Mouse (Mus musculus) kidney, postnatal 10 days (tissue): ENCODE data around the gene Wfdc5.

Experiments
- DNase-seq: peaks from one replicate; pipeline ENCODE4 v3.0.0; 2021; ENCODE audit warnings: mixed read lengths

Gene Wfdc5

GRCm38 (mm10) chr2:164173394-164173793 lies 9.1 kb downstream of the Wfdc5 start:
- DNase-seq: no peak

- peak; percentile 43 for DNase-seq
Observed at GRCm38 (mm10) chr2:164170902-164171301, 11.6 kb downstream of the Wfdc5 start, which contains the start of gene Kcns1. Kcns1 (minus strand) TSS chr2:164171113.

GRCm38 (mm10) chr2:164170326-164170725 lies 12.2 kb downstream of the Wfdc5 start:
- DNase-seq: no peak

- peak; percentile 32 for DNase-seq
Observed at GRCm38 (mm10) chr2:164168571-164168946, 14.0 kb downstream of the Wfdc5 start.

GRCm38 (mm10) chr2:164167752-164168570 lies 14.6 kb downstream of the Wfdc5 start:
- peak; percentile 18 for DNase-seq

- no peak for DNase-seq
Observed at GRCm38 (mm10) chr2:164164941-164165340, 17.6 kb downstream of the Wfdc5 start.

GRCm38 (mm10) chr2:164161515-164162055 lies 21.0 kb downstream of the Wfdc5 start:
- DNase-seq: no peak

GRCm38 (mm10) chr2:164158838-164159237 lies 23.7 kb downstream of the Wfdc5 start:
- no peak for DNase-seq

- no peak for DNase-seq
Observed at GRCm38 (mm10) chr2:164156158-164156557, 26.4 kb downstream of the Wfdc5 start.

GRCm38 (mm10) chr2:164154007-164154406 lies 28.5 kb downstream of the Wfdc5 start:
- DNase-seq: no peak

- no peak for DNase-seq
Observed at GRCm38 (mm10) chr2:164152341-164152740, 30.2 kb downstream of the Wfdc5 start.

GRCm38 (mm10) chr2:164150086-164150760 lies 32.3 kb downstream of the Wfdc5 start:
- no peak for DNase-seq

GRCm38 (mm10) chr2:164146556-164146955 lies 36.0 kb downstream of the Wfdc5 start:
- no peak for DNase-seq

GRCm38 (mm10) chr2:164144541-164144940 lies 38.0 kb downstream of the Wfdc5 start:
- DNase-seq: no peak

GRCm38 (mm10) chr2:164144025-164144424 lies 38.5 kb downstream of the Wfdc5 start:
- no peak for DNase-seq

- DNase-seq: no peak
Observed at GRCm38 (mm10) chr2:164142021-164142420, 40.5 kb downstream of the Wfdc5 start.

GRCm38 (mm10) chr2:164137754-164138153 lies 44.8 kb downstream of the Wfdc5 start:
- DNase-seq: no peak

GRCm38 (mm10) chr2:164136393-164136792 lies 46.1 kb downstream of the Wfdc5 start:
- DNase-seq: no peak

- DNase-seq: peak; percentile 55
Observed at GRCm38 (mm10) chr2:164135367-164135766, 47.2 kb downstream of the Wfdc5 start.

- DNase-seq: peak; percentile 65
Observed at GRCm38 (mm10) chr2:164134563-164134962, 48.0 kb downstream of the Wfdc5 start.

GRCm38 (mm10) chr2:164131586-164131985 lies 51.0 kb downstream of the Wfdc5 start:
- no peak for DNase-seq

GRCm38 (mm10) chr2:164128576-164129411 lies 53.7 kb downstream of the Wfdc5 start:
- DNase-seq: no peak

- no peak for DNase-seq
Observed at GRCm38 (mm10) chr2:164127297-164127696, 55.2 kb downstream of the Wfdc5 start.
